Mouse (Mus musculus) kidney, embryonic 14.5 days (tissue): ENCODE measurements around the gene Plekha5. TPM values are rescaled to one million over a fixed set of nuclear protein-coding genes. Genes with fewer than 3 reads are reported as not detected.

ENCODE experiments used
- ATAC-seq: fragments of 200-750 bp; cut with Nextera tagmentation; 2 replicates; pipeline ENCODE4 v1.8.0; 2017; ENCODE audit warnings: moderate number of reproducible peaks, mild to moderate bottlenecking, moderate TSS enrichment, moderate library complexity; ENCODE audit not compliant: low FRiP score, low TSS enrichment
- H3K27ac ChIP-seq: fragments of 300-500 bp; sonication (generic); 2 replicates; pipeline ENCODE4 v1.5.1; 2014; ENCODE audit warnings: low read depth, mild to moderate bottlenecking, low read length, moderate library complexity, mixed read lengths
- H3K27me3 ChIP-seq: fragments of 300-500 bp; sonication (generic); 2 replicates; pipeline ENCODE4 v1.6.1; 2014; ENCODE audit warnings: mild to moderate bottlenecking, low read length; ENCODE audit not compliant: control insufficient read depth, insufficient read depth
- H3K36me3 ChIP-seq: fragments of 300-500 bp; sonication (generic); 2 replicates; pipeline ENCODE4 v1.6.1; 2014; ENCODE audit warnings: low read length, mixed read lengths; ENCODE audit not compliant: control insufficient read depth, insufficient read depth
- H3K4me1 ChIP-seq: fragments of 300-500 bp; sonication (generic); 2 replicates; pipeline ENCODE4 v1.6.1; 2014; ENCODE audit warnings: low read length, mixed read lengths; ENCODE audit not compliant: control insufficient read depth, insufficient read depth
- H3K4me2 ChIP-seq: fragments of 300-500 bp; sonication (generic); replicated peaks from 2 replicates; pipeline ENCODE4 v1.6.1; 2014; ENCODE audit warnings: low read depth, mild to moderate bottlenecking, low read length
- H3K4me3 ChIP-seq: fragments of 300-500 bp; sonication (generic); 2 replicates; pipeline ENCODE4 v1.5.1; 2014; ENCODE audit warnings: mild to moderate bottlenecking, low read length
- H3K9ac ChIP-seq: fragments of 300-500 bp; sonication (generic); 2 replicates; pipeline ENCODE4 v1.6.1; 2014; ENCODE audit warnings: low read depth, mild to moderate bottlenecking, low read length, moderate library complexity
- H3K9me3 ChIP-seq: fragments of 300-500 bp; sonication (generic); 2 replicates; pipeline ENCODE4 v1.6.1; 2016; ENCODE audit warnings: low read length; ENCODE audit not compliant: control insufficient read depth
- WGBS: fragments of 180-500 bp; shearing (Covaris S2); extraction: QIAGEN DNeasy Blood & Tissue Kit; methylation state at CpG from one replicate; pipeline ENCODE4 v1.1.7; 2014; 5-methylcytosine and 5-hydroxymethylcytosine counted together
- polyA plus RNA-seq: library from polyadenylated mRNA; unstranded; fragments of >200 nt; fragmentation: Nextera tagmentation; extraction: Ambion mirVana; gene quantifications from 2 replicates; pipeline ENCODE4 v1.2.1, GENCODE M21; 2014

Plekha5 gene
- polyA plus RNA-seq, 1 experiment from 2014 or later = 63.4 TPM

DNA sequence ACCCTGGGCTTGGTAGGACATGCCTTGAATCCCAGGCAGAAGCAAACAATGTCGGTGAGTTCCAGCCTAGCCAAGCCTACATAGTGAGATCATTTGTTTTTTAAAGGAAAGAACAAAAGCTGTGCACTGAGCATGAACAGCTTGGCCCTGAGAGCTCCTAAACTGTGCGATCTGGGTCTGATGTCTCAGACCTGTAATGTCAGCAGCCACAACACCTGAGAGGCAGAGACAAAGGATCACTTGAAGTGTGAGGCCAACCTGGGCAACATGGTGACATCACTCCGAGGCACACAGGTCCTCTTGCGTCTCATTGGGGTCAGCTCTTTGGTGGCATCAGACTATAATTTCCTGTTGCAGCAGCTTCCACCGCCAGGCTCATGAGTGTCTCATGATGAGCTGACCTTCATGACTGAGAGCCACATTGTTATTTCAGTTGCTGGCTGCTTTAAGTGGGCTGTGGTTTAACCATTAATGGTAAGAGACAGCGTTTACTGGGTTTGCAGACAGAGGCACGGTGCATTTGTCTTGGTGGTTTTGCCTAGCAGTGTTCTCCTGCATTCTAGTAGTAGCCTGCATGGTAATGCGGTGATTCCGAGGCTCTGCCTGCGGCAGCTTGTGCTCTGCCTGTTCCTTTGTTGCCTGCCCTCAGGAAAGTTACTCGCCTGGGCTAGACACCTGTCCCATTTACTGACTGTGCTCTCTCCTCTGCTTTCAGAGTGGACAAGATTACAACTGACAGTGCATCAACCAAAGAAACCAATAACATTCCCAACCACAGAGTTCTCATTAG lies 119.3 kb downstream of the Plekha5 start:
- Histone ChIP-seq H3K4me1 (0 out of 2 replicates have a peak, but pooled peaks cover 7% of the 10 kb centered on the region), H3K27ac (no peak overlapping the region), H3K9ac (no peak overlapping the region), H3K4me2 (no peak overlapping the region), H3K36me3 (peaks cover 35% of the 10 kb centered on the region), H3K27me3 (no peaks in the 10 kb centered on the region), H3K9me3 (no peaks in the 10 kb centered on the region), H3K4me3 (no peak overlapping the region)
- 81% methylated on average over 11 of the region's 11 CpGs for WGBS
- ATAC-seq = no peak

DNA sequence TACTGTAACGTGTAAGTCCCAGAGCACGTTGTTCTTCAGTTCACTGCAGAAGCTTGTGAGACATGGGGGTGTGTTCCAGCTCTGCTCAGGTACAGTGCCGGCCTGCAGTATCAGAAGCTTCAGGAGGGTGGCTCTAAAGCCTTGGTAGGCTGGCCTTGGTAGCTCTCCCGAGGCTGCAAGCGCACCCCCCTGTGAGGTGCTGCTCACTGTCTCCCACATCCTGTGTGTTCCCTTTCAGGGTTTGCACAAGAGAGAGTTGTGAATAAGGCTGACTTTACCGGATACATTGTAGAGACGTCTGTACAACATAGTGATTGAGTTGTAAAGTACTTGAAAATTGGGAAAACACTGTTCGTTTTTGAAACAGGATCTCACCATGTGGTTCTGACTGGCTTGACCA lies 122.2 kb downstream of the Plekha5 start:
- ATAC-seq = no peak
- peaks cover 40% of the 10 kb centered on the region for H3K36me3 ChIP-seq
- H3K9ac ChIP-seq = no peak overlapping the region
- H3K27ac ChIP-seq = no peak overlapping the region
- H3K4me3 ChIP-seq = no peak overlapping the region
- 81% methylated on average over 8 of the region's 8 CpGs for WGBS
- no peak overlapping the region for H3K4me2 ChIP-seq
- H3K9me3 ChIP-seq = no peaks in the 10 kb centered on the region
- 0 out of 2 replicates have a peak, but pooled peaks cover 7% of the 10 kb centered on the region for H3K4me1 ChIP-seq
- no peaks in the 10 kb centered on the region for H3K27me3 ChIP-seq

DNA sequence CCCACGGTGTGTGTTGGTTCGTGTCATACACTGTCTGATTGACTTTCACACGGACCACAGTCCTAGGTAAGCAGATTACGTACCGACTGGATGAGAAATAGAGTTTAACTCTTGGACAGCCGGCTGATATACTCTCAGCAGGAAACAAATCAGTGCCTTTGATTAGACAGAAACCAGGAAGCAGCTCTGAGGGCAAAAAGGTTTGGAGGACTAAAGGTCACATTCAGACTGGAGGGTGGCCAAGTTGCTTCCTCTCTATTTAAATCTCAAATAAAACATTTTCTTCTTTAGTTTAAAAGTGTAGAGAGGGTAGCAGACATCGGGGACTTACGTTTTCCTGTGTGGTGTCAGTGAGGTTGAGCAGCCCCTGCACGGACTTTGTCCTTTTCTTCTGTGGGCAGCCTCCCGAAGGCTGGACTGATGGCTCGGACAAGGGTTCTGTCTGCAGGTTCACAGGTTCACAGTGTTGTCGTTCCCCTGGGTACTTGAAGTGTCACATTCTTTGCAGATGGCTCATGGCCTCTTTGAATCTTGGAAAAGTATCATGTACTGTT lies 122.9 kb downstream of the Plekha5 start:
- H3K27ac ChIP-seq = no peak overlapping the region
- H3K4me1 ChIP-seq = 0 out of 2 replicates have a peak, but pooled peaks cover 7% of the 10 kb centered on the region
- no peak overlapping the region for H3K9ac ChIP-seq
- no peak overlapping the region for H3K4me3 ChIP-seq
- no peak overlapping the region for H3K4me2 ChIP-seq
- 44% methylated on average over 12 of the region's 12 CpGs for whole genome bisulfite sequencing
- ATAC-seq = no peak
- H3K27me3 ChIP-seq = no peaks in the 10 kb centered on the region
- H3K36me3 ChIP-seq = peaks cover 45% of the 10 kb centered on the region
- H3K9me3 ChIP-seq = no peaks in the 10 kb centered on the region

DNA sequence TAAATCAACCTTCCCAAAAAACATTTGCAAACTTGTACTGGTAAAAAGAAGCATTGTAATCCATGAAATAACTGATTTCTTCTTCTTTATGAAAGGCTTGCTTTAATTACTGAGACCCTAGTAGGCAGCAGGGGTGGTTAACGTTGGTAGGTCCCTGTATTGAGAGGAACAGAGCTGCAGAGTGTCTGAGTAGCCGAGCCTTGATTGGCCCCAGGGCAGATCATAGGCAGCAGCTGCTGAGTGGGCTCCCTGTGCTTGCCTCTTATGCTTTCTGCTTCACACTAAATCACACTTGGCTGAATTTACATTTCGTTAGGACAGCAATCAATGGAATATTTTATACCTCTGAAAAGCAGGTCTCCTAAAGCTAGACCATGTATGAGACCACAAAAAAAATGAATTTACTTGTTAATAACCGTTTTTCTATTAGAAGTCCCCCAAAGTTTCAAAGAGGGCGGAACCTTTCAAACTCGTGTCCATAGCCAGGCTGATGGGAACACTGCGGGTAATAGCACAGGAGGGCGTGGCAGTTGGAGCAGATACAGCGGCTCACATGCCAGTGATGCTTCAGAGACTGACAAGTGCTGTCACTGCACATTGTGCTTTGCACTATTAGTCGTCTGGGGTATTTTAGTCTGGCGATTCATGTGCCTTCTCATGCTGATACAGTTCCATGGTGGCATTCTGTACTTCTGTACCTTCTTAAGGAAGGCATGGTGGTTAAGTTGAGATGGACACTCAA lies 123.5 kb downstream of the Plekha5 start:
- peaks cover 52% of the 10 kb centered on the region for H3K36me3 ChIP-seq
- ATAC-seq = no peak
- H3K4me1 ChIP-seq = 0 out of 2 replicates have a peak, but pooled peaks cover 7% of the 10 kb centered on the region
- H3K9me3 ChIP-seq = no peaks in the 10 kb centered on the region
- 78% methylated on average over 11 of the region's 11 CpGs for WGBS
- no peaks in the 10 kb centered on the region for H3K27me3 ChIP-seq
- no peak overlapping the region for H3K27ac ChIP-seq
- H3K4me2 ChIP-seq = no peak overlapping the region
- no peak overlapping the region for H3K9ac ChIP-seq
- no peak overlapping the region for H3K4me3 ChIP-seq

DNA sequence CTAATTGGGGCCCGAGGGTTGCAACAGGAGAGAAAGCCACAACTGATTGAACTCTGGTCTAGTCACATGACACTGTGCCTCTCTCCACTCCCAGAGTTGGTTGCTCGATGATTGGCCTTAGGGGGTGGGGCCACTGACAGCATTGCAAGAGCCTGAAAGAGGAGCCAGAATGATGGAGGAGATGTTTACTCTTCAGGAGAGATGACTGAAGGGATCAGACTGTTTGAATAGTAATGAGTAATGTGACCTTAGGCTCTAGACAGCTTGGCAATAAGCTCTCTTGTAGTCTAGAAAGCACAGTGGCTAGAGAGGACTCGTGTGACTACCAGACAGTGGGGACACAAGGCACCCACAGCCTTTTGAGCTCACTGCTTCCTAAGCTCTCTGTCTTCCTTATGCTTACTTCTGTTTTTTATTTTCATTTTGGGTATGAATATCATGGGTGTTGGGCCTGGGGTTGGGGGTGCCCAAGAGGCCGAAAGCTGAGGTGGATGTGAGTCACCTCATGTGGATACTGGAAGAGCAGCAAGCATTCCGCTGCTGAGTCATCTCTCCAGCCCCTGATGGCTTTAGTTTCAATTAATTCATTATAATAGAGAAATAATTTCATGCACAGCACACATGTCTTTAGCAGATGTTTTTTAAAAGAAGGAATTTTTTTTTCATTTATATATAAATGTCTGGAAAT lies 124.4 kb downstream of the Plekha5 start:
- H3K9me3 ChIP-seq = no peaks in the 10 kb centered on the region
- WGBS = 70% methylated on average over 5 of the region's 5 CpGs
- H3K27me3 ChIP-seq = no peaks in the 10 kb centered on the region
- ATAC-seq = no peak
- H3K9ac ChIP-seq = no peak overlapping the region
- no peak overlapping the region for H3K4me3 ChIP-seq
- H3K27ac ChIP-seq = no peak overlapping the region
- H3K36me3 ChIP-seq = peaks cover 56% of the 10 kb centered on the region
- H3K4me2 ChIP-seq = no peak overlapping the region
- H3K4me1 ChIP-seq = 0 out of 2 replicates have a peak, but pooled peaks cover 7% of the 10 kb centered on the region

DNA sequence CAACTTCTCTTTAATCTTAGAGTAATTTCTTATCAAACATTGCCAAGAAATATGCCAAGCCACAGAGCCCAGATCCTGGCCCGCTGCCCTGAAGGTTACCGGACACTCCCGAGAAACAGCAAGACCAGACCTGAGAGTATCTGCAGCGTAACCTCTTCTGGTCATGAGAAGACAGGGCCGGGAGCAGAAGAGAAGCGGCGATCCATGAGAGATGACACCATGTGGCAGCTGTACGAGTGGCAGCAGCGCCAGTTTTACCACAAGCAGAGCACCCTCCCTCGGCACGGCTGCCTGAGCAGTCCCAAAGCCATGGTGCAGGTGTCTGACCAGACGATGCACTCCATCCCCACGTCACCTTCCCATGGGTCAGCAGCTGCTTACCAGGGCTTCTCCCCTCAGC lies 126.9 kb downstream of the Plekha5 start:
- Histone ChIP-seq H3K4me2 (no peak overlapping the region), H3K9ac (no peak overlapping the region), H3K9me3 (no peaks in the 10 kb centered on the region), H3K4me3 (no peak overlapping the region), H3K27me3 (no peaks in the 10 kb centered on the region), H3K36me3 (peaks cover 39% of the 10 kb centered on the region), H3K27ac (no peak overlapping the region), H3K4me1 (0 out of 2 replicates have a peak, but pooled peaks cover 7% of the 10 kb centered on the region)
- ATAC-seq = no peak
- 69% methylated on average over 13 of the region's 13 CpGs for WGBS

DNA sequence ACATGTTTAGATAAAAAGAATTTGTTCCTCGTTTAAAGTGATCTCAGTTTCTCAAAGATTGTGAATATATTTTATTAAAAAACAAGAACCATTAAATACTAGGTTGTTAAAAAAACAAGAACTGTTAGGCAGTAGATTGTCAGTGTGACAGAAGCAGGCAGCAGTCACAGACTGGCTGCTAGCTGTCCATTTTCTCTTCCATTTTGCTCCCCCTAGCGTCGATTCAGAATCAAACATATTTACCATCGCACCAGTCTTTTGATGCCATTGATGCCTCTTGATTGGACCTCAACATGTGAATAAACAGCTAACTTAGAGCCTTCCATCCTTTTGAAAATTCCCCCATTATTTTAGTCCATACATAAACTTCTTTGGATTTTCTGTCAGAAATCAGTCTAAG lies 130.4 kb downstream of the Plekha5 start:
- H3K4me3 ChIP-seq = no peak overlapping the region
- H3K36me3 ChIP-seq = peaks cover 31% of the 10 kb centered on the region
- H3K9ac ChIP-seq = no peak overlapping the region
- ATAC-seq = no peak
- 73% methylated on average over 4 of the region's 4 CpGs for WGBS
- no peaks in the 10 kb centered on the region for H3K4me1 ChIP-seq
- no peaks in the 10 kb centered on the region for H3K9me3 ChIP-seq
- no peak overlapping the region for H3K27ac ChIP-seq
- H3K4me2 ChIP-seq = no peak overlapping the region
- no peaks in the 10 kb centered on the region for H3K27me3 ChIP-seq

DNA sequence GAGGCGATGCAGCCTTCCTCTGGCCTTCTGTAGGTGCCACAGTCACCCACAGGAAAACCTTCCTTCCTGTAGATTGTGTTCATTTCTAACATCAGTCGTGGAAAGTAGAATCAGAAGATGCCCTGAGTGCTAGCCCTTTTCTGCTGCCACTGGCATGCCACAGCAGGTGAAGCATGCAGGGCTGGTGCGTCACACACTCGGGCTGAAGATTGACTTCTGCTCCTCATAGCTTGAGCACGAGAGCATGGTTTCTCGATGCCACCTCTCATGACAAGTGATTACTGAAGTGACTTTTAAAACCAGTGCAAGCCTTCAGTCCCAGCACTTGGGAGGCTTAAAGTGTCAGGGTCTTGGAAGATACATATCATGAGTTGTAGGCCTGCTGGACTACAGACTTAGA lies 135.6 kb downstream of the Plekha5 start:
- Histone ChIP-seq H3K4me3 (no peak overlapping the region), H3K4me2 (no peak overlapping the region), H3K9me3 (no peaks in the 10 kb centered on the region), H3K27ac (no peak overlapping the region), H3K36me3 (peaks cover 8% of the 10 kb centered on the region; the same call in 1 of the 2 replicates), H3K27me3 (no peaks in the 10 kb centered on the region), H3K9ac (no peak overlapping the region), H3K4me1 (no peaks in the 10 kb centered on the region)
- 79% methylated on average over 6 of the region's 6 CpGs for WGBS
- ATAC-seq = no peak
